Mouse (Mus musculus) brain, embryonic 18.5 days (tissue): Measurements from ENCODE around the gene Fbxl16.
A peak's percentile ranks its signal among the peaks of the same experiment; 100 is the strongest.

Experiments used
- DNase-seq: peaks from one replicate; pipeline ENCODE4 v3.0.0-alpha.2; 2012; ENCODE audit warnings: low read depth, low spot score

The Fbxl16 gene

GRCm38 (mm10) chr17:25808789-25809605 lies at the start of gene Fbxl16:
Fbxl16 (plus strand) TSS chr17:25809085.
- DNase-seq: peak; percentile 90

GRCm38 (mm10) chr17:25760148-25760547 lies 48.7 kb upstream of the Fbxl16 start:
- no peak for DNase-seq

GRCm38 (mm10) chr17:25761561-25761970 lies 47.3 kb upstream of the Fbxl16 start:
- no peak for DNase-seq

- no peak for DNase-seq
Measured at GRCm38 (mm10) chr17:25762591-25762990, 46.3 kb upstream of the Fbxl16 start.

GRCm38 (mm10) chr17:25765886-25766285 lies 43.0 kb upstream of the Fbxl16 start:
- DNase-seq: no peak

GRCm38 (mm10) chr17:25769331-25769730 lies 39.6 kb upstream of the Fbxl16 start:
- no peak for DNase-seq

GRCm38 (mm10) chr17:25773549-25774120 lies 35.2 kb upstream of the Fbxl16 start, which contains the start of gene Narfl:
Narfl (plus strand) TSS chr17:25773776.
- peak; percentile 95 for DNase-seq

- DNase-seq: no peak
Measured at GRCm38 (mm10) chr17:25775318-25776062, 33.4 kb upstream of the Fbxl16 start.

- no peak for DNase-seq
Measured at GRCm38 (mm10) chr17:25777948-25778347, 30.9 kb upstream of the Fbxl16 start.

GRCm38 (mm10) chr17:25781339-25781738 lies 27.5 kb upstream of the Fbxl16 start:
- DNase-seq: no peak

- DNase-seq: no peak
Measured at GRCm38 (mm10) chr17:25783086-25783485, 25.8 kb upstream of the Fbxl16 start.

- no peak for DNase-seq
Measured at GRCm38 (mm10) chr17:25783861-25784574, 24.9 kb upstream of the Fbxl16 start.

GRCm38 (mm10) chr17:25785281-25785745 lies 23.6 kb upstream of the Fbxl16 start, which contains the start of gene Haghl:
Haghl (minus strand) TSS chr17:25785673.
- DNase-seq: peak; percentile 85

GRCm38 (mm10) chr17:25786280-25786679 lies 22.6 kb upstream of the Fbxl16 start, which contains the start of gene Ccdc78:
Ccdc78 (plus strand) TSS chr17:25786580.
- DNase-seq: no peak

- no peak for DNase-seq
Measured at GRCm38 (mm10) chr17:25786781-25787504, 21.9 kb upstream of the Fbxl16 start.

GRCm38 (mm10) chr17:25791320-25791842 lies 17.5 kb upstream of the Fbxl16 start:
- no peak for DNase-seq

- no peak for DNase-seq
Measured at GRCm38 (mm10) chr17:25791843-25792527, 16.9 kb upstream of the Fbxl16 start.

- no peak for DNase-seq
Measured at GRCm38 (mm10) chr17:25792615-25793014, 16.3 kb upstream of the Fbxl16 start, which contains the start of gene Fam173a. Fam173a (minus strand) TSS chr17:25792901.

- DNase-seq: no peak
Measured at GRCm38 (mm10) chr17:25794197-25794596, 14.7 kb upstream of the Fbxl16 start.

GRCm38 (mm10) chr17:25794998-25795397 lies 13.9 kb upstream of the Fbxl16 start:
- DNase-seq: no peak
